Mouse (Mus musculus): ENCODE results near the gene Bmpr2. TPM values are rescaled to one million over a fixed set of nuclear protein-coding genes. Genes with fewer than 3 reads are reported as not detected.

Gene Bmpr2
- total RNA-seq, 1 experiment from 2014 or later, result 64.6 TPM

GRCm38 (mm10) chr1:59899679-59900078 lies 136.5 kb downstream of the Bmpr2 start:
- DNase-seq, result no peak

DNA sequence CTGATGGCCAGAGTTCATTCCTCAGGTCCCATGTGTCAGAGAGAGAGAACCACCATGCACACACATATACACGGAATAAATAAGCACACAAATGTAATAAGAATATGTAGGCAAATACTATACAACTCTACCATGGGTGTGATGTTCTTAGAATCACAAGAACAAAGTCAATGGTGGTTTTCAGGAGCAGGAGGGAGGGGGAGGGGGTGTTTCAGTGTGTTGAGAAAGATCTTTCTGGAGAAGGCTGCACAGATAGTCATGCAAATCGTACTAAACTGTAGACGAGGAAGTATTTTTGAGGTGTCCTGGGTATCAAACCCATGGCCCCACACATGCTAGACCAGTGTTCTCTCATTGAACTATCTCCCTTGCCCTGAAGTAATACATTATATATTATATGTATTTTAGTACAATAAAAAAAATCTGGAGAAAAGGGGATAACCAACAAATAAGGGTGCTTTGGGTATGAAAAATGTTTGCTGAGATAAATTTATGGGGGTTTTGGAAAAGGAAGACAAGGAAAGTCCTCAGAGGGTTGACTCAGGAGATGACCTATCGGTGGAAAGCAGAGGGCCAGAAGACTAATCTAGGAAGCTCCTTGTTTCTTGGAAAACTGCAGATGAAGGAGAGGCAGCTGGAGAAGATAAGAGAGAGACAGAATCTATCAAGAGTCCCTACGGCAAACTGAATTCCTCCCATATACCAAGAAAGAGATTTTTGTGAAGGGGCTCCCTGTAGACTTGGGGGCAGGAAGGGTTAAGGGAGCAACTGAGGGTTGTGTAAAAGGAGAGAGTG lies 138.1 kb downstream of the Bmpr2 start:
- DNase-seq, result no peak

DNA sequence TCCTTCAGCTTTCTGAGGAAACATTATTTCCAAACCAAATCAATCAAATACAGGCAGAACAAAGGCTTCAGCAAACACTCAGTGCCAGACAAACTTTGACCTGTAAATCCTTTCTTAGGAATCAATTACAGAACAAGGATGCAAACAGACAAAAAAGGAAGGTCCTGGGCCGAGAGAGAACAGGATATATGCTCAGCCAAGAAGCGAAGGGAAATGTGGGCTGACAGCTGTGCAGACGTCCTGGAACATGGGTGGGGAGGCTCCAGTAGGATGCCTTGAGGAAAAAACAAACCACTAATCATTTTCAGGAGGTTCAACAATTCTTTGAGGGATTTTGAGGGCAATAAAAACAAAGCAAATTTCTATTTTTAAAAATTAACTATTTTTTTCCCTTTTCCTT lies 139.4 kb downstream of the Bmpr2 start:
- peak; percentile 35 for DNase-seq

DNA sequence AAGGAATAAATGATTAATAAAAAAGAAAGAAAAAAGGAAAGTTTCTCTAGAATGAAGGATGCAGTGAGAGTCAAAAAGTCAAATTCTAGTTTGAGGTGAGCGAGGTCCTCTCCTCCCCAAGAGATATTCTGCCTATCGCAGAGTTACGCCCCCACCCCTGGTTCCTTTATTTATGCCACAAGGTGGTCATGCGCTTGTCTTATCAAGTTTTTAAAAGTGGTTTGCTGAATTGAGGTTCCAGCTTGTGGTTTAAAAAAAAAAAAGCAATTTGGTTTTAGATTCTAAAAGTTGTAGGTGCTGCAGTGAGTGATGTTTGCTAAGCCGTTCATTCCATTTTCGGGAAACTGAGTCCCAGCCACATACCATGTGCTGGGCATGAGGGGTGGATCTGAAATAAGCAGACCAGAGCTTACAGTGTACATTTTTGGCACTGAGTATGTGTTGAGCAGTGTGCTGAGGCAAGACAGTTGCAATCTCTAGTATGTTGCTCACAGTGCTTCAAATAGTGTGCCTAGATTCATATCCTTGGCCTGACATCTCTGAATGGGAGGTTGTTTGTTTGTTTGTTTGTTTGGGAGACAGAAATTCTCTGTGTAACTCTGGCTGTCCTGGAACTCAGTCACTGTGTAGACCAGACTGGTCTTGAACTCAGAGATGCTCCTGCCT lies 141.6 kb downstream of the Bmpr2 start:
- DNase-seq, result no peak

- no peak for DNase-seq
Observed at GRCm38 (mm10) chr1:59905916-59906315, 142.7 kb downstream of the Bmpr2 start.

GRCm38 (mm10) chr1:59906819-59907521 lies 143.8 kb downstream of the Bmpr2 start:
- DNase-seq, result no peak

- no peak for DNase-seq
Observed at GRCm38 (mm10) chr1:59907700-59908099, 144.5 kb downstream of the Bmpr2 start.

DNA sequence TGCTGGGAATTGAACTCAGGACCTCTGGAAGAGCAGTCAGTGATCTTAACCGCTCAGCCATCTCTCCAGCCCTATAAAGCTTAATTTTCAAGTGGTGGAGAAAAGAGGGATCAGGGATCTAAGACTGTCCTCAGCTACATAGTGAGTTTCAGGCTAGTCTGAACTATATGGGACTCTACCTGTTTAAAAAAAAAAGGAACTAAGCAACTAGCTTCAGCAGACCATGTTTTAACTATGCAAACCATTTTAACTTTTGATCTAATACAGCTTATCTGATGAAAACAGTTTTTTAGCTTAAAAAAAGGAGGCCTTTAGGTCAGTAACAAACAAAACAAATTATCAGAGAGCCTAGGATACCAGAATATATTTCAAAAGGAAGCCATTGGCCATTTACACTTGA lies 147.7 kb downstream of the Bmpr2 start:
- no peak for DNase-seq

- peak; percentile 99 for DNase-seq
Observed at GRCm38 (mm10) chr1:59912413-59913157, 149.4 kb downstream of the Bmpr2 start, which contains the start of gene Fam117b. Gene Fam117b (plus strand): TSS chr1:59913006.

- DNase-seq, result peak; percentile 63
Observed at GRCm38 (mm10) chr1:59913195-59913868, 150.1 kb downstream of the Bmpr2 start.

- no peak for DNase-seq
Observed at GRCm38 (mm10) chr1:59913869-59914225, 150.6 kb downstream of the Bmpr2 start.

DNA sequence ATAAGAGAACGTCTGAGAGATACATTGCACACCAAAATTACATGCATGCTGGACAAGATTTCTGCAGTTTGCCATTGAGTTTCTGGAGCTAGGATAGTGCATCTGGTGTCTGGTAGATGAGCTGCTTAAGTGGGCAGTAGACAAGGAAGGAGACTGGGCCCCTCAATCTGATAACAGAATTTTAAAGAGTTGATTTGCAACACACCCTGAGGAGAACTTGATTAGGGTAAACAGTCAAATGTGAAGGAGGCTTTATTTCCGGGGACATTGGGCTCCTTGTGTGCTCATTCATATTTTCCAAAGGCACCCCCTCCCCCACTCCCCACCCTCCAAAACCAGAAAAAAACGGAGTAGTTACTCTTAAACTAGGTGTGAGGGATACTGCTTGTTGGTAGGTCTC lies 151.6 kb downstream of the Bmpr2 start:
- DNase-seq, result no peak

DNA sequence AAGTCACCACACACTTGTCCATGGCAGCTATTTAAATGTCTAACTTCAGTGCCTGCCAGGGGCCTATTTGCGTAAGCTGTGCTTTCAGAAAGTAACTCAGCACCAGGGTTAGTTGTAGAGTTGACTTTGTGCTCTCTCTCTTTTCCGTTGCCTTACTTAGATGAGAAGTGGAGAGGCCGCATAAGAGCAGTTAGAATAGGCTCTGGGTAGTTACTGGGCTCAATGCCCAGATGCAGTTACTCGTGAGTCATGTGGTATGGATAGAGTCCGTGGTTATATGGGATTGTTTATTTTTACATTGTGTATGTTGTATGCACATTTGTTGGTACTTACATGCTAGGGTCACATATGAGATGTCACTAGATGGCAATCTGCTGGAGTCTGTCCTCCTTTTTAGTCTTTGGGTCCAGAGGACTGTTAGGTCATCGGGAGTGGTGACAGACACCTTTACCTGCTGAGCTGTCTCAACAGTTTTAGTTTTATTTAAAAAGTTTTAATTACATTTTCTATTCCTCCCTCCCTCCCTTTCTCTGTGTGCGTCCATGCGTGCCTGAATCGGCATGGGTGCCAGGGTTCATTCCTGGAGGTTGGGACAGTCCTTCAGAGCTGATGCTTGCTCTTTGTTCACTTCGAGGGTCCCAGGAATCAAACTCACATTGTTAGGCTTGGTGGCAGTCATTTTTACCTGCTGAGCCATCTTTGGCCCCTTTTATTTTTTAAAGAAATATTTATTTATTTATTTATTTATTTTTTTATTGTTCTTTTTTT lies 152.8 kb downstream of the Bmpr2 start:
- DNase-seq, result no peak

DNA sequence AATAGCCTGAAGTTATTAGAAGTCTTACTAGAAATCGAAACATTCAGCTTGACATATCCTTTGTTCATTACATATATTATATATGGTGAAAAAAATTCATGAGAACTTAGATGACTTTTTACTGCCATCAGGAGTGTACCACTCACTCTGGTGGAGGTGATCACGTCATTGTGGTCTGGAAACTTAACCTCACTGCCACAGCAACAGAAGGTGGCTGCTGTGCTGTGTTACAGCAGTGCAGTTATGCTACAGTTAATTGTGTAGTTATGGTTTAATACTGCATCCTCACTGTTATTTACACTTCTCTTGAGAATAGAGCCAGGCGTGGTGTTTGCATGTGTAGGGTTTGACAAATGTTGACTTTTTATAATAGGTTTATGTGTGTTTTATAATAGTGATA lies 154.2 kb downstream of the Bmpr2 start:
- no peak for DNase-seq

DNA sequence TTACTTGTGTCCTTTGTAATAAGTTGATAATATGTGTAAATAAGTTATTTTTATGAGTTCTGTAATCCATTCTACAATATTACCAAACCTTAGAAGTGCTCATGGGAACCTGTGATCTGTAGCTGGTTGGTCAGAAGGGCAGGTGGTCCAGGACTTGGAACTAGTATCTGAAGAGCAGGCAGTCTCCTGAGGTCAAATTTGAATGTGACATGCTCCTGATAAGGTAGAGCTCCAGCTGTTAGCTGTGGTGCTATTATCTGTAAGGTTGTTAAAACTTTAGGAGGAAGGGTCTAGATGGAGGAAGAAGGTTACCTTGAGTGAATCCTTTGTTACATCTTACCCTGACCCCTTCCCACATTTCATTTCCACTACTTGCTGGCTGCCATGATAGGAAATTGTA lies 154.9 kb downstream of the Bmpr2 start:
- DNase-seq, result no peak

DNA sequence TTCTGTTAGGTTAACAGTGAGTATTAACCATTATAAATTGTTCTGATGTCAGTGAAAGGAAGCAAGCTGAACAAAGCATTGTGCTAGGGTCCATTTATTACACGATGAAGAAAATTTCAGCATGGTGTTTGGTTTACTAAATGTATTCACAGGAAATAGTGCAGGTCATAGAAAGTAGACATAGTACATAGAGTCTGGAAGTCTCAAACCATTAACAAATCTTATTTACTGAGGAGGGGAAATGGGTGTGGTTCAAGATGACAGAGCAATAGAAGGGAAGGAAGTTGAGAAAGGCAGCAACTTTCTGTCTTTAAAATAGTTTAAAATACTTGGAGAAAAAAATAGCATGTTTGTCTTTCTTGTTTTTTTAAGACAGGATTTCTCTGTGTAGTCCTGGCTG lies 160.0 kb downstream of the Bmpr2 start:
- no peak for DNase-seq

DNA sequence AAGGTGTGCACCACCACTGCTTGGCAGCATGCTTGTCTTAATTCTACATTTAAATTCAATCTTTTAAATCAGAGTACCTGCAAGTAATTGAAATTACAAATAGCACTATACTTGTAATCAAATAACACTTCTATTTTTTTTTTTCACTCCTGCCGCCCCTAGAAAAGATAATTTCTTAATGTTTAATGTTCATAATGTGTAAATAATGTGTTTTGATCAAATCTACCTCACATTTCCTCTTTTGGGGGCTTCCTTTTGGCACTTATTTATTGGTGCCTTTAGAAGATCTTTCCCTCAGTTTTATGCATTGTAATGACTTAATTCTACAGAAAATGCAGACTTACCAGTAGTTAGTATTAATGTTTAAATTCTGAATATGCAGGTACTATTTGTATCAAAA lies 160.5 kb downstream of the Bmpr2 start:
- DNase-seq, result no peak

DNA sequence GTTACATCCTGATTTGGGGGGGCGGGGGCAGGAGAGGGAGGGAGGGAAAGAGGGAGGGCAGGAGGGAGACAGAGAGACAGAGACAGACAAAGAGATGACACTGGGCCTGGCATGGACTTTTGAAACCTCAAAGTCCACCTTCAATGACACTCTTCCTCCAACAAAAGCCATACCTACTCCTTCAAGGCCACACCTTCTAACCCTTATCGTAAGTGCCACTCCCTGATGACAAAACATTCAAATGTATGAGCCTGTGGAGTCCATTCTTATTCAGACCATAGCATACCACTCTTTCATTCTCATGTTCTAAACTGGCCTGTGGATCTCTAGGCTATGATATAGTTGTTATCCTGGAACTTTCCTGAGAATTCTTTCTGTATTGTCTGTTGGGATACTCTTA lies 161.2 kb downstream of the Bmpr2 start:
- DNase-seq, result no peak

GRCm38 (mm10) chr1:59926021-59926672 lies 162.9 kb downstream of the Bmpr2 start:
- no peak for DNase-seq

DNA sequence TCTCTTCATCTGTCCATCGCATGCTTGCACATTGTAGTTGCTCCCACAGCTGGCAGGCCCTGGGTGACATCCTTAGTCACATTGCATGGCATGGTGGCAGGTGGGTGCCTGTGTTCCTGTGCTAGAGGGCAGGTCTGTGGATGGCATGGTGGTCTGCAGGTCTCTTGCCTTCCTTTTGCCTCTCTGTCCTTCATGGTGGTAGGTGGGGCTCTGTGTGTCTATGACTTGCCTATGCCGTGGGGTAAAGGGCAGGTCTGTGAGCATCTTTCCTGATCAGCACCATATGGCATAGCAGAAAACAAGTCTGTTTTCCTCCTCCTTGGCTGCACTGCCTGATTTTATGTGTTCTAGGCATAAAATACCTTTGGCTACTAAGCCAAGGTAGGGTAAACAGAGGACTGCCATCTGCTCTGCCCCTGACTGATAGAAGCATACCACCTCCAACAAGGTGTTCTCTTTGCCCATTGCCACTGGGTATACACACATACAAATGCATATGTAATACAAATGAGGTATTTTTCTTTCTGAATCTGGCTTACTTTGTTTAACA lies 164.0 kb downstream of the Bmpr2 start:
- DNase-seq, result no peak

Data from adrenal gland, postnatal 14 days (tissue).